Mouse (Mus musculus) C2C12 (cell line): ENCODE results near the gene Sgip1.

Experiments used
- CTCF ChIP-seq: IDR thresholded peaks from one replicate; pipeline ENCODE4 v1.5.1; 2011; ENCODE audit not compliant: control insufficient read depth, insufficient read depth, insufficient read length
- FOSL1 ChIP-seq: IDR thresholded peaks from one replicate; pipeline ENCODE4 v1.8.0; 2011; ENCODE audit warnings: mild to moderate bottlenecking, low read length; ENCODE audit not compliant: poor library complexity, insufficient read depth, severe bottlenecking
- MAX ChIP-seq: IDR thresholded peaks from one replicate; pipeline ENCODE4 v1.6.1; 2011; ENCODE audit warnings: mild to moderate bottlenecking, control low read depth
- MYOG ChIP-seq: IDR thresholded peaks from one replicate; pipeline ENCODE4 v1.6.1; 2011; ENCODE audit not compliant: control insufficient read depth, insufficient read length; ENCODE audit errors: extremely low read depth
- USF1 ChIP-seq: IDR thresholded peaks from one replicate; pipeline ENCODE4 v1.6.1; 2011; ENCODE audit warnings: low read depth, mild to moderate bottlenecking, control low read depth, moderate library complexity

GRCm38 (mm10) chr4:102929491-102929890 is 188.4 kb downstream of the Sgip1 start:
- no peak for TF ChIP-seq CTCF
- TF ChIP-seq MYOG = no peak
- TF ChIP-seq FOSL1 = no peak
- no peak for TF ChIP-seq USF1
- TF ChIP-seq MAX = no peak
